Comparison of ENCODE assay signal across 8 mouse cellular contexts in genomic region chr9:114401685-114402080, GRCm38 (mm10). TPM values are rescaled to one million over a fixed set of nuclear protein-coding genes. Genes with fewer than 3 reads are reported as not detected.
A peak's percentile ranks its signal among the peaks of the same experiment; 100 is the strongest.
DNase-seq lines count a peak whose midpoint lies in the region; ATAC-seq and TF ChIP-seq lines count a peak whose summit lies in the region.

No protein-coding gene starts in this region.

- H3K4me2 ChIP-seq in embryonic facial prominence, embryonic 13.5 days, result peak overlapping the region; percentile 78
- peak overlapping the region; percentile 79 for H3K4me2 ChIP-seq in lung, postnatal 0 days (replicated peaks; ENCODE audit: low read depth, low read length)
- H3K4me2 ChIP-seq in stomach, embryonic 15.5 days, result peak overlapping the region; percentile 80

- H3K9me3 ChIP-seq in embryonic facial prominence, embryonic 13.5 days, result no peaks in the 10 kb centered on the region
- H3K9me3 ChIP-seq in lung, postnatal 0 days (ENCODE audit: low read length), result no peaks in the 10 kb centered on the region
- no peaks in the 10 kb centered on the region for H3K9me3 ChIP-seq in stomach, embryonic 15.5 days

- TF ChIP-seq EP300 in lung, postnatal 0 days (IDR thresholded peaks at IDR 0.05), result no peak

- peaks cover 28% of the 10 kb centered on the region for H3K36me3 ChIP-seq in embryonic facial prominence, embryonic 13.5 days
- H3K36me3 ChIP-seq in lung, postnatal 0 days (ENCODE audit: insufficient read depth, low read length), result peaks cover 4% of the 10 kb centered on the region; the same call in 1 of the 2 replicates
- peaks cover 32% of the 10 kb centered on the region for H3K36me3 ChIP-seq in stomach, embryonic 15.5 days

- no peaks in the 10 kb centered on the region for H3K27me3 ChIP-seq in embryonic facial prominence, embryonic 13.5 days
- H3K27me3 ChIP-seq in lung, postnatal 0 days (replicated peaks; ENCODE audit: insufficient read depth, low read length), result no peaks in the 10 kb centered on the region
- H3K27me3 ChIP-seq in stomach, embryonic 15.5 days (replicated peaks), result no peaks in the 10 kb centered on the region

- peak overlapping the region; percentile 90 for H3K9ac ChIP-seq in embryonic facial prominence, embryonic 13.5 days
- peak overlapping the region; percentile 89 for H3K9ac ChIP-seq in lung, postnatal 0 days (replicated peaks; ENCODE audit: low read depth)
- H3K9ac ChIP-seq in stomach, embryonic 15.5 days, result peak overlapping the region; percentile 92

- H3K27ac ChIP-seq in gastrocnemius, adult 2 months, result peak overlapping the region; percentile 97
- H3K27ac ChIP-seq in embryonic facial prominence, embryonic 13.5 days, result peak overlapping the region; percentile 92
- H3K27ac ChIP-seq in lung, postnatal 0 days (ENCODE audit: low read length), result peak overlapping the region; percentile 95
- H3K27ac ChIP-seq in stomach, embryonic 15.5 days, result peak overlapping the region; percentile 96

- no peak for DNase-seq in gastrocnemius, adult 2 months
- DNase-seq in gastrocnemius, adult 8-10 months (ENCODE audit: low spot score in 2 of 2), result no peak
- peak; percentile 82 for DNase-seq in ES-CJ7 (ENCODE audit: low read depth, low spot score)
- DNase-seq in kidney, adult 18-20 months, result peak; percentile 69
- DNase-seq in lung, postnatal 0 days (ENCODE audit: low spot score), result peak; percentile 55
- no peak for DNase-seq in urinary bladder, postnatal 10 days (ENCODE audit: low spot score)

- peak overlapping the region; percentile 80 for H3K4me3 ChIP-seq in gastrocnemius, adult 2 months
- H3K4me3 ChIP-seq in embryonic facial prominence, embryonic 13.5 days, result peak overlapping the region; percentile 87
- peak overlapping the region; percentile 88 for H3K4me3 ChIP-seq in lung, postnatal 0 days (ENCODE audit: low read depth, low read length)
- H3K4me3 ChIP-seq in stomach, embryonic 15.5 days (replicated peaks), result peak overlapping the region; percentile 95

- intact Hi-C loops in gastrocnemius, adult 2 months (cut with DNase I), result no loop called here

- no peak for ATAC-seq in embryonic facial prominence, embryonic 13.5 days (ENCODE audit: insufficient number of reproducible peaks, insufficient read depth, low FRiP score, low TSS enrichment, low read depth)
- ATAC-seq in lung, postnatal 0 days, result peak; percentile 11
- ATAC-seq in stomach, embryonic 15.5 days (ENCODE audit: insufficient read depth, low FRiP score, low read depth), result peak; percentile 7; the same call in 1 of the 2 replicates

- H3K4me1 ChIP-seq in embryonic facial prominence, embryonic 13.5 days, result peaks cover 11% of the 10 kb centered on the region
- peaks cover 4% of the 10 kb centered on the region; the same call in 1 of the 2 replicates for H3K4me1 ChIP-seq in lung, postnatal 0 days (ENCODE audit: insufficient read depth, low read depth, low read length)
- peaks cover 5% of the 10 kb centered on the region; the same call in 1 of the 2 replicates for H3K4me1 ChIP-seq in stomach, embryonic 15.5 days

- WGBS in embryonic facial prominence, embryonic 13.5 days, result 4% methylated on average over 16 of the region's 16 CpGs
- 2% methylated on average over 16 of the region's 16 CpGs for WGBS in lung, postnatal 0 days
- WGBS in stomach, embryonic 15.5 days, result 3% methylated on average over 16 of the region's 16 CpGs

- TF ChIP-seq CTCF in gastrocnemius, adult 2 months (IDR thresholded peaks at IDR 0.05), result peak; percentile 33; the same call in 1 of the 2 replicates
- peak; percentile 44 for TF ChIP-seq CTCF in lung, postnatal 0 days (IDR thresholded peaks at IDR 0.05)

RNA-seq across cellular contexts. Expression of gene Tmppe, which starts 0.8 kb away (rescaled TPM):
- 1 to 10 TPM; 1.5 to 1.6 TPM for total RNA-seq in gastrocnemius, adult 2 months (2021)
- 1 to 10 TPM; 1.1 to 1.7 (median 1.4) TPM for total RNA-seq in gastrocnemius, adult 8-10 months (2022)
- polyA plus RNA-seq in embryonic facial prominence, embryonic 13.5 days (2015; fragmentation: Nextera tagmentation; extraction: Ambion mirVana), result 7.8 and 8.5 TPM in 2 replicates
- 5.5 TPM in 2 replicates for polyA plus RNA-seq in lung, postnatal 0 days (2015; fragmentation: Nextera tagmentation; extraction: Ambion mirVana)
- polyA plus RNA-seq in stomach, embryonic 15.5 days (2015; fragmentation: Nextera tagmentation; extraction: Ambion mirVana), result 9.9 and 11.1 TPM in 2 replicates

RNA-seq across cellular contexts. Expression of gene Glb1, which starts 0.8 kb away (rescaled TPM):
- 1 to 10 TPM; 3.2 to 4.4 TPM for total RNA-seq in gastrocnemius, adult 2 months (2021)
- 1 to 10 TPM; 2.7 to 3.4 (median 3.0) TPM for total RNA-seq in gastrocnemius, adult 8-10 months (2022)
- 27.7 and 27.9 TPM in 2 replicates for polyA plus RNA-seq in embryonic facial prominence, embryonic 13.5 days (2015; fragmentation: Nextera tagmentation; extraction: Ambion mirVana)
- polyA plus RNA-seq in lung, postnatal 0 days (2015; fragmentation: Nextera tagmentation; extraction: Ambion mirVana), result 23.3 and 23.4 TPM in 2 replicates
- 59.8 and 71.4 TPM in 2 replicates for polyA plus RNA-seq in stomach, embryonic 15.5 days (2015; fragmentation: Nextera tagmentation; extraction: Ambion mirVana)

RNA-seq across cellular contexts. Expression of gene Crtap, which starts 11.2 kb away (rescaled TPM):
- 10 to 100 TPM in 1 of 2 experiments, 1 to 10 TPM in 1; 5.6 to 11.1 TPM for total RNA-seq in gastrocnemius, adult 2 months (2021)
- 1 to 10 TPM; 5.1 to 8.9 (median 6.4) TPM for total RNA-seq in gastrocnemius, adult 8-10 months (2022)
- 131 and 154 TPM in 2 replicates for polyA plus RNA-seq in embryonic facial prominence, embryonic 13.5 days (2015; fragmentation: Nextera tagmentation; extraction: Ambion mirVana)
- 83.8 and 84.8 TPM in 2 replicates for polyA plus RNA-seq in lung, postnatal 0 days (2015; fragmentation: Nextera tagmentation; extraction: Ambion mirVana)
- polyA plus RNA-seq in stomach, embryonic 15.5 days (2015; fragmentation: Nextera tagmentation; extraction: Ambion mirVana), result 124 and 147 TPM in 2 replicates

Comparison
In these comparisons a context has a peak if more than half of its experiments do, and no peak if none do; other contexts are left out.
1. DNase-seq: peak in ES-CJ7 (single experiment), kidney, adult 18-20 months (single experiment) and lung, postnatal 0 days (single experiment); none in gastrocnemius, adult 2 months (single experiment), gastrocnemius, adult 8-10 months (0 of 2) and urinary bladder, postnatal 10 days (single experiment).
2. Peak in every context shown above with its lines, with median percentiles within 50 percentile points of each other: H3K27ac ChIP-seq, H3K4me3 ChIP-seq, H3K4me2 ChIP-seq and H3K9ac ChIP-seq.